Mouse (Mus musculus) kidney, adult 2 months (tissue): ENCODE data around the gene Ache. TPM values are rescaled to one million over a fixed set of nuclear protein-coding genes. Genes with fewer than 3 reads are reported as not detected.

Experiments used
- DNase-seq: peaks from one replicate; pipeline ENCODE4 v3.0.0; 2021
- H3K27ac ChIP-seq: fragments of 200-500 bp; 2 replicates; pipeline ENCODE4 v1.5.1; 2012; ENCODE audit warnings: low read depth, low read length, control low read depth, inconsistent platforms; ENCODE audit not compliant: insufficient read depth
- H3K27me3 ChIP-seq: fragments of 200-500 bp; replicated peaks from 2 replicates; pipeline ENCODE4 v1.6.1; 2012; ENCODE audit warnings: mild to moderate bottlenecking, moderate library complexity, low read length, inconsistent platforms; ENCODE audit not compliant: control insufficient read depth, insufficient read depth
- H3K36me3 ChIP-seq: fragments of 200-500 bp; 2 replicates; pipeline ENCODE4 v1.6.1; 2012; ENCODE audit warnings: mild to moderate bottlenecking, moderate library complexity, low read length, inconsistent platforms; ENCODE audit not compliant: control insufficient read depth, insufficient read depth
- H3K4me1 ChIP-seq: fragments of 200-500 bp; 2 replicates; pipeline ENCODE4 v1.6.1; 2011; ENCODE audit warnings: low read length; ENCODE audit not compliant: control insufficient read depth, insufficient read depth
- H3K4me3 ChIP-seq: fragments of 200-500 bp; 2 replicates; pipeline ENCODE4 v1.5.1; 2011; ENCODE audit warnings: mild to moderate bottlenecking, low read depth, low read length, control low read depth; ENCODE audit not compliant: insufficient read depth
- CTCF ChIP-seq: fragments of 200-500 bp; conservative IDR thresholded peaks from 2 replicates; pipeline ENCODE4 v1.5.1; 2011; ENCODE audit warnings: low read depth, mild to moderate bottlenecking, control low read depth, low read length, moderate library complexity, mixed read lengths; ENCODE audit not compliant: insufficient read depth, insufficient read length
- POLR2A ChIP-seq: fragments of 200-500 bp; IDR thresholded peaks from one replicate; pipeline ENCODE4 v1.6.1; 2011; ENCODE audit warnings: low read depth, low read length, control low read depth
- WGBS: fragments of 180-500 bp; shearing (Covaris S2); methylation state at CpG from one replicate; pipeline ENCODE4 v1.1.7; 2018; 5-methylcytosine and 5-hydroxymethylcytosine counted together
- polyA plus RNA-seq: library from polyadenylated mRNA; depleted of rRNA; stranded (reverse); fragments of >200 nt; gene quantifications from 2 replicates; pipeline ENCODE4 v1.2.3, GENCODE M21; 2012; rRNA removed

The Ache gene
- polyA plus RNA-seq, 1 experiment = 4.7 TPM

DNA sequence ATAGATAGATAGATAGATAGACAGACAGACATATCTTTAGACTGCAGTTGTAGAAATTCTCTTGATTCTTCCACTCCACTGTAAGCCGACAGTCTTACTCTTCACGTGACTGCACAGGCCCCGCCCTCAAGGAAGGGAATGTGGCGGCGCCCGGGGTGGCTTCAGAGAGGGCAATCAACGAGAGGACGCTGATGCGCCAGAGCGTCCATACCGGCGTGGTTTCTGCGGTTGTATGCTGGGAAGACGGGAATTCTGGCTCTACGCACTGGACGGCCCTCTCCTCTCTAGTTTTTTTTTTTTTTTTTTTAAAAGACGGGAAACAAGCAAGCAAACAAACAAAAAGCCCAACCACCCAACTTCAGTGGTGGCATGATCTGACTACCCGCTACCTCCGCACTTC is 50.9 kb downstream of the Ache start:
- Histone ChIP-seq H3K27ac (peak overlapping the region; percentile 96), H3K4me1 (peaks cover 10% of the 10 kb centered on the region; the same call in 1 of the 2 replicates), H3K27me3 (no peaks in the 10 kb centered on the region), H3K36me3 (no peaks in the 10 kb centered on the region), H3K4me3 (peak overlapping the region; percentile 80)
- under 1% methylated on average over 19 of the region's 19 CpGs for WGBS
- no peak for TF ChIP-seq CTCF
- peak; percentile 69 for TF ChIP-seq POLR2A
- peak; percentile 96 for DNase-seq

DNA sequence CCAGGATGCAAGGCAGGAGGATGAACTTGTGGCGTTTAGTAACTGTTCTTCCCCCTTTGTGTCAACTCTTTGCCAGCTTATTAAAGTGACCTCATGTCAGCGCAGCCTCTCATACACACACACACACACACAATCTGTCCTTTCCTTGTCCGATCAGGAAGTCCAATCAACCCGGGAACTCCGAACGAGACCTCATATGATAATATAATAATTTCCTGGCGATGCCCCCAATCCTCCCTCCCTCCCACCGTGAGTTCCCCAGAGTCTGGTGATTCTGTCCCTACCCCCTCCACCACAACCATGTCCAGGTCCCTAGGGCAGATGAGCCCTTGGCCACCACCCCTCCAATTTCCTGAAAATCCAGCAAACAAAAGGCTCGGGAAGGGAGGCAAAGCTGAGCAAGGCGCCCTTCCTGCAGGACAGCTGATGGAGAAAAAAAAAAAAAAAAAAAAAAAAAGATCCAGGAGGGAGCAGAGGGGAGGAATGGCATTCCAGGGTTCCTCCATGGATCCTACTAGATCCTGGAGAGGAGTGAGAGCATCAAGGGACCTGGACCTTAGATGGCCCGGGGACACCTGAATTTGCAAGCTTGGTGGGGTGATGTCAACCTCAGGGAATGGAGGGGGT is 51.5 kb downstream of the Ache start:
- peak overlapping the region; percentile 96 for H3K27ac ChIP-seq
- peaks cover 10% of the 10 kb centered on the region; the same call in 1 of the 2 replicates for H3K4me1 ChIP-seq
- H3K4me3 ChIP-seq = peak overlapping the region; percentile 80
- no peak for TF ChIP-seq POLR2A
- no peak for TF ChIP-seq CTCF
- peak; percentile 85 for DNase-seq
- H3K36me3 ChIP-seq = no peaks in the 10 kb centered on the region
- H3K27me3 ChIP-seq = no peaks in the 10 kb centered on the region
- WGBS = 2% methylated on average over 11 of the region's 11 CpGs

DNA sequence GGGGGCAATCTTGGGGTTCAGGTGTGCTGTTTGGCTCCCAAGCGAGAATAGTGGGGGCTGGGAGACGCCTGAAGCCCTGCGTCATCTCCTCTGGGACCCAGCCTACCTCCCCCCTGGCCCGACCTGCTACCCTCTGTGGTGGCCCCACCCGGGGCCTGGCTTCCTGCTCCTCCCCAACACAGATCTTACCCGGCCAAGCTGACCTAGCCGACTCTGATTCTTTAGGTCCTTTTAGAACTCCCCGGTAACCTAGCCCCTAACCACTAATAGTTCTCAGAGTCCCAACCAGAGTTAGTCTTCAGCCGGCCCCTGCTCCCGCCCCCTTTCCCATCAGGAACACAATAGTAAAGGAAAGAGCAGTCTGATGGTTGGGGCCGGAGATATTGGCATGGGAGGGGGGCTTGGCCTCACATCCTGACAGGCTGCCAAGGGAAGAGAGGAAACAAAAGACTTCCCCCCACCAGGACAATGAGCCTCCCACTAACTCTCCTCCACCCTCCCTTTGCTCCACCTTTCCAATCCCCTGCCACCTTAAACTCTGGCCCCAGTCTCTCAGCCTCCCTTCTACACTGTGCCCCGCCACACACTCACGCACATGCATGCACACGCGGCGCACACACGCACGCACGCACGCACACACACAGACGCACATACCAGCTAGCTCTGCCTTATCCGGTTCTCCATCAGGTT is 52.1 kb downstream of the Ache start:
- H3K4me1 ChIP-seq = peaks cover 10% of the 10 kb centered on the region; the same call in 1 of the 2 replicates
- H3K27me3 ChIP-seq = no peaks in the 10 kb centered on the region
- H3K4me3 ChIP-seq = peak overlapping the region; percentile 80
- TF ChIP-seq POLR2A (no peak), CTCF (no peak)
- H3K27ac ChIP-seq = peak overlapping the region; percentile 96
- 26% methylated on average over 22 of the region's 22 CpGs for WGBS
- H3K36me3 ChIP-seq = no peaks in the 10 kb centered on the region
- peak; percentile 84 for DNase-seq

DNA sequence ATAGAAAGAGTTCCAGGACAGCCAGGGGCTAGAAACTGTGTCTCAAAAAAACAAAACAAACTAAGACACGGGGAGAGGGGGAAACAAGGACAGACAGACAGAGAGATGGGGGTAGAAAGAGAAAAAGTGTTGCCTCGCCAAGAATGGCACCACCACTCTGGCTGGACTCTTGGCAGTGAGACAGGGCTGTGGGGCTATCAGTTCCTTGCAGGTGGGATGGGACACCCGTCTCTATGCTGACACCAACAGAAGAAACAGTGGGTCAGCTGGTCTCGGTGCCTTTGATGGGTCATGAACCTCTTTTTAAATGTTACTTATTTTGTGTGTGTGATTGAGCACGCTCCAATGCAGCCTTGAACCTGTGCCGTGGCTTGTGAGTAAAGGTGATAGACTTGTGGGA is 52.9 kb downstream of the Ache start:
- DNase-seq = no peak
- H3K36me3 ChIP-seq = no peaks in the 10 kb centered on the region
- H3K27me3 ChIP-seq = no peaks in the 10 kb centered on the region
- TF ChIP-seq CTCF (no peak), POLR2A (no peak)
- H3K4me1 ChIP-seq = peaks cover 11% of the 10 kb centered on the region; the same call in 1 of the 2 replicates
- H3K27ac ChIP-seq = peak overlapping the region; percentile 96
- 70% methylated on average over 6 of the region's 6 CpGs for WGBS
- H3K4me3 ChIP-seq = no peak overlapping the region

DNA sequence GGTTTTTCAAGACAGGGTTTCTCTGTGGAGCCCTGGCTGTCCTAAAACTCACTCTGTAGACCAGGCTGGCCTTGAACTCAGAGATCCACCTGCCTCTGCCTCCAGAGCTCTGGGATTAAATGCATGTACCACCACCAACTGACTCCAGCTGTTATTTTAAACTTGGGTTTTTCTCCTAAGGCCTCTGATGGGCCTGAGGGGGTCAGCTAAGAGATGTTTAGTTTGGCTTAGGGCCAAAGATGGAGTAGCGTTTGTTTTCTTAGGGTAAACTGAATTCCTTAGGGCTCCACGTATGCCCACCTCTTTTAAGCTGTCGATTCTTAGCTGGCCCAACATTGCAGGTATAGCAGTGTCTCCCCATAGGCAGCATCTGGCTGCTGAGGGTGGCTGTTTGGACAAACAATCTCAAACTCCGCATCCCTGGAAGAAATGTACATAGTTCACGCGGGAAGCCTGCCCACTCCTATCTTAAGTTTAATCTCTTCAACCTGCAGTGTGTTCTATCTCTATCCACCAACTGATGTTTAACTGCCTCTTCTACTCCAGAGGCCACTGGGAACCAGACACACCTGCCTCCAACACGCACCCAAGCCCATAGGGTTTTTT is 55.2 kb downstream of the Ache start:
- Histone ChIP-seq H3K27me3 (no peaks in the 10 kb centered on the region), H3K36me3 (no peaks in the 10 kb centered on the region), H3K4me3 (no peak overlapping the region), H3K4me1 (peaks cover 16% of the 10 kb centered on the region; the same call in 1 of the 2 replicates), H3K27ac (no peak overlapping the region)
- WGBS = 60% methylated on average over 7 of the region's 7 CpGs
- no peak for TF ChIP-seq CTCF
- TF ChIP-seq POLR2A = no peak
- DNase-seq = no peak

DNA sequence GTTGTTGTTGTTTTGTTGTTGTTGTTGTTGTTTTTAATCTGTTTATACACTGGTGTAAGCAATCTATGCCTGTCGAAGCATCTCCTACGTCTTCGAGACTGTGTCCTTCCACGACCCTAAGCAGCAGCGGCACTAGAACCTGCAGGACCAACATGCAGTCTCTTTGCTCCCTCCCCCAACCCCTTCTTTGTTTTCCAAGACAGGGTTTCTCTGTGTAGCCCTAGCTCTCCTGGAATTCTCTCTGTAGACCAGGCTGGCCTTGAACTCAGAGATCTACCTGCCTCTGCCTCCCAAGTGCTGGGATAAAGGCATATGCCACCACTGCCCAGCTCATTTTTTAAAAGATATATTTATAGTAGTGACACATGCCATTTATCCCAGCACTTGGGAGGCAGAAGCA is 56.1 kb downstream of the Ache start:
- no peaks in the 10 kb centered on the region for H3K27me3 ChIP-seq
- 97% methylated on average over 5 of the region's 5 CpGs for WGBS

DNA sequence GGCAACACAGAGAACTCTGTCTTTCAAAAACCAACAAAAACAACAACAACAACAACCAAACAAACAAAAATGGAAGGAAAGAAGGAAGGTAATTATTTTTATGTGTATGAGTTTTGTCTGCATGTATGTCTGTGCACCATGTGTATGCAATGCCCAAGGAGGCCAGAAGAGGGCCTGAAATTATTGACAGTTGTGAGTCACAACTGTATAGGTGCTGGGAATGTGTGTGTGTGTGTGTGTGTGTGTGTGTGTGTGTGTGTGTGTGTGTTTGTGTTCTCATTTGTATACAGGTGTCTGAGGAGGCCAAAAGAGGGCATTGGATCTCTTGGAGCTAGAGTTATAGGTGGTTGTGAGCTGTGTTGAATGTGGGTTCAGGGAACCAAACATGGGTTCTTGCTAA is 56.5 kb downstream of the Ache start:
- DNase-seq = no peak
- H3K36me3 ChIP-seq = no peaks in the 10 kb centered on the region
- peaks cover 17% of the 10 kb centered on the region; the same call in 1 of the 2 replicates for H3K4me1 ChIP-seq
- TF ChIP-seq CTCF (no peak), POLR2A (no peak)
- H3K4me3 ChIP-seq = no peak overlapping the region
- no peak overlapping the region for H3K27ac ChIP-seq
- H3K27me3 ChIP-seq = no peaks in the 10 kb centered on the region

More for the DNA sequence above, 56.1 kb downstream of the Ache start:
- H3K4me3 ChIP-seq = no peak overlapping the region
- DNase-seq = no peak
- no peak for TF ChIP-seq POLR2A
- no peak for TF ChIP-seq CTCF
- H3K36me3 ChIP-seq = no peaks in the 10 kb centered on the region
- no peak overlapping the region for H3K27ac ChIP-seq
- peaks cover 17% of the 10 kb centered on the region; the same call in 1 of the 2 replicates for H3K4me1 ChIP-seq

Other genes starting within 250 kb of the Ache start
- 57.7 and 67.0 TPM in 2 replicates for gene Ap1s1, start 241.4 kb upstream of the Ache start, polyA plus RNA-seq
- gene Serpine1, start 215.3 kb upstream of the Ache start, polyA plus RNA-seq = 1.1 and 2.1 TPM in 2 replicates
- 10.2 and 14.4 TPM in 2 replicates for gene Trim56, start 171.3 kb upstream of the Ache start, polyA plus RNA-seq
- not detected in 2 replicates for gene Muc3, start 138.2 kb upstream of the Ache start, polyA plus RNA-seq
- gene Muc3a, start 75.1 kb upstream of the Ache start, polyA plus RNA-seq = 0.15 and 0.20 TPM in 2 replicates
- 17.3 and 18.4 TPM in 2 replicates for gene Ufsp1, start 7.1 kb downstream of the Ache start, polyA plus RNA-seq
- 83.0 and 86.9 TPM in 2 replicates for gene Srrt, start 20.2 kb downstream of the Ache start, polyA plus RNA-seq
- 53.2 and 60.2 TPM in 2 replicates for gene Trip6, start 26.9 kb downstream of the Ache start, polyA plus RNA-seq
- gene Slc12a9, start 46.1 kb downstream of the Ache start, polyA plus RNA-seq = 21.6 and 25.9 TPM in 2 replicates
- gene Ephb4, start 62.6 kb downstream of the Ache start, polyA plus RNA-seq = 49.1 and 53.3 TPM in 2 replicates
- gene Zan, start 189.5 kb downstream of the Ache start, polyA plus RNA-seq = 0.16 and 0.19 TPM in 2 replicates
- gene Pop7, start 215.0 kb downstream of the Ache start, polyA plus RNA-seq = 38.9 and 39.1 TPM in 2 replicates
- 24.4 and 26.9 TPM in 2 replicates for gene Gigyf1, start 231.0 kb downstream of the Ache start, polyA plus RNA-seq
- gene Epo, start 245.7 kb downstream of the Ache start, polyA plus RNA-seq = 0.38 TPM in 1 of 2 replicates, not detected in the other
- gene Gnb2, start 246.0 kb downstream of the Ache start, polyA plus RNA-seq = 645 and 701 TPM in 2 replicates